Mouse (Mus musculus) thymus, postnatal 0 days (tissue): ENCODE data around the gene Lep. TPM values are rescaled to one million over a fixed set of nuclear protein-coding genes. Genes with fewer than 3 reads are reported as not detected.

Experiments
- DNase-seq: peaks from one replicate; pipeline ENCODE4 v3.0.0-alpha.2; 2015; ENCODE audit warnings: low spot score
- microRNA-seq: library from miRNA; unstranded; fragments of <30 nt; microRNA quantifications from one replicate; pipeline ENCODE4, GENCODE M21; 2016; ENCODE audit warnings: borderline number of aligned reads
- polyA plus RNA-seq: library from polyadenylated mRNA; unstranded; fragments of >200 nt; fragmentation: Nextera tagmentation; extraction: Ambion mirVana; gene quantifications from 2 replicates; pipeline ENCODE4 v1.2.1, GENCODE M21; 2015

Lep gene
- polyA plus RNA-seq, 1 experiment from 2014 or later, result 0.12 TPM

- no peak for DNase-seq
Observed at GRCm38 (mm10) chr6:29115756-29116155, 55.7 kb downstream of the Lep start.

GRCm38 (mm10) chr6:29117417-29118104 lies 57.5 kb downstream of the Lep start:
- DNase-seq, result no peak

- no peak for DNase-seq
Observed at GRCm38 (mm10) chr6:29118231-29118630, 58.2 kb downstream of the Lep start.

GRCm38 (mm10) chr6:29118963-29119362 lies 58.9 kb downstream of the Lep start:
- DNase-seq, result no peak

- DNase-seq, result no peak
Observed at GRCm38 (mm10) chr6:29119990-29120389, 60.0 kb downstream of the Lep start.

Small RNA genes within 50 kb of the gene (microRNA-seq; reads per million reads assigned to microRNA genes)
- gene Mir129-1, result 1.7 reads per million

Other genes with a start within 250 kb of the Lep start
- 0.08 and 0.16 TPM in 2 replicates for gene Lrrc4, start 228.5 kb upstream of the Lep start, polyA plus RNA-seq
- 30.7 and 31.0 TPM in 2 replicates for gene Rbm28, start 104.8 kb downstream of the Lep start, polyA plus RNA-seq
- 0.05 and 0.09 TPM in 2 replicates for gene Prrt4, start 119.4 kb downstream of the Lep start, polyA plus RNA-seq
- 138 and 141 TPM in 2 replicates for gene Impdh1, start 156.1 kb downstream of the Lep start, polyA plus RNA-seq
- 55.2 and 59.9 TPM in 2 replicates for gene Hilpda, start 212.3 kb downstream of the Lep start, polyA plus RNA-seq
- 0.61 and 0.73 TPM in 2 replicates for gene Fam71f2, start 219.4 kb downstream of the Lep start, polyA plus RNA-seq